Comparison of ENCODE assay signal across 13 mouse cellular contexts in the genomic region with DNA sequence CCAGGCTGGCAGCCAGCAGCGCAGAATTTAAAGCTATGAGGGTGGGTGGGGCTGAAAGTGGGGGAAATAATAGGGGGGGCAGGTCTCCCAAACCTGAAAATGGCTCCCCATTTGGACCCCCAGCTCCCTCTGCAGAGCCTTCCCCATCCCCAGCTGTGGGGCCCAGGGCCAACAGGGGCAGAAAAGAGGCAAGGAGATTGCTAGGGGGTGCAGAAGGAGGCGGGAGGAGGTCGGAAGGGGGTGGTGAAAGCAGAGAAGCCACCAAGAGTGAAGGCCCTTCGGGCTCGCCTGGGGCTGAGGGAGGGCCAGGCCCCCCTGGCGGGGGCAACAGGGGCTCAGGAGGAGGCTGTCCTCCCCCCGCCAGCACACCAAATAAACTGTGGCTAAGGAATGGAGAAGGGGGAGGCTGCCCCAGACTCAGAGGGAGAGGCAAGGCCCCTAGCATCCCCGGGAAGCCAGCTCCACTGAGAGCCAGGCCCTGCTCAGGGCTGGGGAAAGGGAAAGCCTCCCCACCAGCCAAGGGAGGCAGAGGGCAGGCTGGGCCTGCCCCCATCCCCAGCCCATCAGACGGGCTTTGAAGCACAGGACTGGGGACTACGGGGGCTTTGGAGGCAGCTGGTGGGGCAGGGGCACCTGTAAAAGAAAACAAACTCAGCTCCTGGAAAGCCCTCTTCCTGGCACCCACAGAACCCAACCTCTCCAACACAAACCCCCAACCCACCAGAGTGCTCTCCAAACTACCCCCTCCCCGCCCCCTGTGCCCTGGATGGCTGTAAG. TPM values are rescaled to one million over a fixed set of nuclear protein-coding genes. Genes with fewer than 3 reads are reported as not detected.
DNase-seq lines count a peak whose midpoint lies in the region; ATAC-seq lines count a peak whose summit lies in the region.
"Had no signal": no experiment of that assay in that cellular context is flagged by ENCODE, and none has a peak within 500 bp of the region (broad histone marks: within the 10 kb centered on the region; RNA-seq: fewer than 3 reads in every experiment).

No protein-coding gene starts in this region.

- no peak overlapping the region for H3K4me3 ChIP-seq in hindbrain, embryonic 12.5 days
- no peak overlapping the region for H3K4me3 ChIP-seq in hindbrain, embryonic 11.5 days (ENCODE audit: low read depth, low read length)
- H3K4me3 ChIP-seq in midbrain, embryonic 14.5 days (replicated peaks; ENCODE audit: low read depth, low read length): no peak overlapping the region
- no peak overlapping the region for H3K4me3 ChIP-seq in midbrain, embryonic 11.5 days (ENCODE audit: low read depth, low read length)
- no peak overlapping the region for H3K4me3 ChIP-seq in neural tube, embryonic 15.5 days (replicated peaks)
- H3K4me3 ChIP-seq: limb, embryonic 12.5 days had no signal

- WGBS in hindbrain, embryonic 12.5 days: 70% methylated on average over 11 of the region's 11 CpGs
- 82% methylated on average over 11 of the region's 11 CpGs for WGBS in hindbrain, embryonic 11.5 days
- WGBS in midbrain, embryonic 14.5 days: 69% methylated on average over 11 of the region's 11 CpGs
- 65% methylated on average over 10 of the region's 11 CpGs for WGBS in midbrain, embryonic 11.5 days
- WGBS in neural tube, embryonic 15.5 days: 79% methylated on average over 11 of the region's 11 CpGs

- peaks cover 35% of the 10 kb centered on the region for H3K4me1 ChIP-seq in hindbrain, embryonic 12.5 days
- peaks cover 18% of the 10 kb centered on the region for H3K4me1 ChIP-seq in hindbrain, embryonic 11.5 days (replicated peaks; ENCODE audit: control insufficient read depth, insufficient read depth, low read length)
- H3K4me1 ChIP-seq in midbrain, embryonic 14.5 days (ENCODE audit: control insufficient read depth, insufficient read depth, low read length): peaks cover 31% of the 10 kb centered on the region
- peaks cover 32% of the 10 kb centered on the region for H3K4me1 ChIP-seq in midbrain, embryonic 11.5 days (ENCODE audit: control insufficient read depth, insufficient read depth, low read length)
- H3K4me1 ChIP-seq in neural tube, embryonic 15.5 days: peaks cover 47% of the 10 kb centered on the region

- no peak overlapping the region for H3K4me2 ChIP-seq in hindbrain, embryonic 12.5 days (replicated peaks)
- no peak overlapping the region for H3K4me2 ChIP-seq in hindbrain, embryonic 11.5 days (replicated peaks; ENCODE audit: low read depth, low read length)
- H3K4me2 ChIP-seq in midbrain, embryonic 14.5 days (ENCODE audit: low read length): no peak overlapping the region
- H3K4me2 ChIP-seq in midbrain, embryonic 11.5 days: no peak overlapping the region
- no peak overlapping the region for H3K4me2 ChIP-seq in neural tube, embryonic 15.5 days

- H3K36me3 ChIP-seq in hindbrain, embryonic 12.5 days: peaks cover 66% of the 10 kb centered on the region
- H3K36me3 ChIP-seq in hindbrain, embryonic 11.5 days (ENCODE audit: control insufficient read depth, insufficient read depth, low read length): peaks cover 22% of the 10 kb centered on the region
- H3K36me3 ChIP-seq in midbrain, embryonic 14.5 days (ENCODE audit: control insufficient read depth, insufficient read depth, low read length): peaks cover 71% of the 10 kb centered on the region
- peaks cover 32% of the 10 kb centered on the region for H3K36me3 ChIP-seq in midbrain, embryonic 11.5 days (ENCODE audit: control insufficient read depth, insufficient read depth, low read length)
- peaks cover 60% of the 10 kb centered on the region for H3K36me3 ChIP-seq in neural tube, embryonic 15.5 days

- no peaks in the 10 kb centered on the region for H3K9me3 ChIP-seq in hindbrain, embryonic 12.5 days (replicated peaks)
- no peaks in the 10 kb centered on the region for H3K9me3 ChIP-seq in hindbrain, embryonic 11.5 days (ENCODE audit: control insufficient read depth, low read length)
- H3K9me3 ChIP-seq in midbrain, embryonic 14.5 days (ENCODE audit: control insufficient read depth, low read length): no peaks in the 10 kb centered on the region
- no peaks in the 10 kb centered on the region for H3K9me3 ChIP-seq in midbrain, embryonic 11.5 days (ENCODE audit: control insufficient read depth, low read length)
- no peaks in the 10 kb centered on the region for H3K9me3 ChIP-seq in neural tube, embryonic 15.5 days (replicated peaks)
- H3K9me3 ChIP-seq: limb, embryonic 12.5 days had no signal

- H3K27ac ChIP-seq in hindbrain, embryonic 12.5 days: no peak overlapping the region
- no peak overlapping the region for H3K27ac ChIP-seq in hindbrain, embryonic 11.5 days (ENCODE audit: low read depth, low read length)
- H3K27ac ChIP-seq in midbrain, embryonic 14.5 days (replicated peaks; ENCODE audit: low read depth, low read length): no peak overlapping the region
- no peak overlapping the region for H3K27ac ChIP-seq in midbrain, embryonic 11.5 days (ENCODE audit: low read depth, low read length)
- H3K27ac ChIP-seq in neural tube, embryonic 15.5 days (replicated peaks): no peak overlapping the region

- DNase-seq in cerebellum, adult 9-11 months: peak; percentile 53
- no peak for DNase-seq in cerebellum, adult 9-10 months
- DNase-seq in hindbrain, embryonic 11.5 days (ENCODE audit: low spot score): no peak
- DNase-seq in midbrain, embryonic 14.5 days: no peak
- DNase-seq in midbrain, embryonic 11.5 days (ENCODE audit: low spot score, missing footprints): no peak
- DNase-seq: adrenal gland, postnatal 25 days; gastrocnemius, postnatal 25 days; kidney, adult 8-10 months had no signal

- no peak for ATAC-seq in hindbrain, embryonic 12.5 days (ENCODE audit: low FRiP score)
- ATAC-seq in hindbrain, embryonic 11.5 days (ENCODE audit: low FRiP score): no peak
- no peak for ATAC-seq in midbrain, embryonic 14.5 days (ENCODE audit: low FRiP score, low TSS enrichment)
- ATAC-seq in midbrain, embryonic 11.5 days (ENCODE audit: low FRiP score): no peak
- ATAC-seq in neural tube, embryonic 15.5 days (ENCODE audit: low FRiP score): no peak
- no peak for ATAC-seq in activated CD4-positive, CD25-positive, alpha-beta regulatory T cell, adult 4 months
- ATAC-seq: lung, postnatal 0 days had no signal

- H3K9ac ChIP-seq in hindbrain, embryonic 12.5 days: peak overlapping the region; percentile 28; the same call in 1 of the 2 replicates
- no peak overlapping the region for H3K9ac ChIP-seq in hindbrain, embryonic 11.5 days (ENCODE audit: low read depth, low read length)
- 0 out of 2 replicates have a peak overlapping the region, but pooled peaks have one; percentile 12 for H3K9ac ChIP-seq in midbrain, embryonic 14.5 days (replicated peaks; ENCODE audit: low read length)
- H3K9ac ChIP-seq in midbrain, embryonic 11.5 days (ENCODE audit: low read length): no peak overlapping the region
- 0 out of 2 replicates have a peak overlapping the region, but pooled peaks have one; percentile 17 for H3K9ac ChIP-seq in neural tube, embryonic 15.5 days (replicated peaks)

- H3K27me3 ChIP-seq in hindbrain, embryonic 12.5 days: no peaks in the 10 kb centered on the region
- no peaks in the 10 kb centered on the region for H3K27me3 ChIP-seq in hindbrain, embryonic 11.5 days (ENCODE audit: control insufficient read depth, insufficient read depth, low read length)
- H3K27me3 ChIP-seq in midbrain, embryonic 14.5 days (ENCODE audit: control insufficient read depth, insufficient read depth, low read length): no peaks in the 10 kb centered on the region
- no peaks in the 10 kb centered on the region for H3K27me3 ChIP-seq in midbrain, embryonic 11.5 days (ENCODE audit: control insufficient read depth, insufficient read depth, low read length)
- H3K27me3 ChIP-seq in neural tube, embryonic 15.5 days (replicated peaks): no peaks in the 10 kb centered on the region
- H3K27me3 ChIP-seq: limb, embryonic 12.5 days had no signal

RNA-seq across cellular contexts. Expression of a gene that starts 3.9 kb away (rescaled TPM):
- polyA plus RNA-seq in hindbrain, embryonic 12.5 days (2016; fragmentation: Nextera tagmentation; extraction: Ambion mirVana): 17.9 and 19.8 TPM in 2 replicates
- 14.2 and 17.5 TPM in 2 replicates for polyA plus RNA-seq in hindbrain, embryonic 11.5 days (2014; fragmentation: Nextera tagmentation; extraction: Ambion mirVana)
- 17.4 and 18.0 TPM in 2 replicates for polyA plus RNA-seq in midbrain, embryonic 14.5 days (2014; fragmentation: Nextera tagmentation; extraction: Ambion mirVana)
- polyA plus RNA-seq in midbrain, embryonic 11.5 days (2014; fragmentation: Nextera tagmentation; extraction: Ambion mirVana): 12.3 and 16.3 TPM in 2 replicates
- 16.4 and 18.3 TPM in 2 replicates for polyA plus RNA-seq in neural tube, embryonic 15.5 days (2015; fragmentation: Nextera tagmentation; extraction: Ambion mirVana)
- 10 to 100 TPM in 1 of 2 experiments, 1 to 10 TPM in 1; 4.0 to 10.6 TPM for polyA plus RNA-seq in activated CD4-positive, CD25-positive, alpha-beta regulatory T cell, adult 4 months (2017; shearing (Covaris generic))

RNA-seq across cellular contexts. Expression of a gene that starts 18.7 kb away (rescaled TPM):
- 234 and 240 TPM in 2 replicates for polyA plus RNA-seq in hindbrain, embryonic 12.5 days (2016; fragmentation: Nextera tagmentation; extraction: Ambion mirVana)
- 210 and 214 TPM in 2 replicates for polyA plus RNA-seq in hindbrain, embryonic 11.5 days (2014; fragmentation: Nextera tagmentation; extraction: Ambion mirVana)
- polyA plus RNA-seq in midbrain, embryonic 14.5 days (2014; fragmentation: Nextera tagmentation; extraction: Ambion mirVana): 295 and 323 TPM in 2 replicates
- polyA plus RNA-seq in midbrain, embryonic 11.5 days (2014; fragmentation: Nextera tagmentation; extraction: Ambion mirVana): 196 and 206 TPM in 2 replicates
- 304 and 335 TPM in 2 replicates for polyA plus RNA-seq in neural tube, embryonic 15.5 days (2015; fragmentation: Nextera tagmentation; extraction: Ambion mirVana)
- 10 to 100 TPM; 55.4 to 60.6 TPM for polyA plus RNA-seq in activated CD4-positive, CD25-positive, alpha-beta regulatory T cell, adult 4 months (2017; shearing (Covaris generic))

RNA-seq across cellular contexts. Expression of a gene that starts 21.8 kb away (rescaled TPM):
- polyA plus RNA-seq in hindbrain, embryonic 12.5 days (2016; fragmentation: Nextera tagmentation; extraction: Ambion mirVana): 70.0 and 76.6 TPM in 2 replicates
- polyA plus RNA-seq in hindbrain, embryonic 11.5 days (2014; fragmentation: Nextera tagmentation; extraction: Ambion mirVana): 41.4 and 42.2 TPM in 2 replicates
- polyA plus RNA-seq in midbrain, embryonic 14.5 days (2014; fragmentation: Nextera tagmentation; extraction: Ambion mirVana): 75.3 and 94.7 TPM in 2 replicates
- polyA plus RNA-seq in midbrain, embryonic 11.5 days (2014; fragmentation: Nextera tagmentation; extraction: Ambion mirVana): 26.3 and 31.1 TPM in 2 replicates
- polyA plus RNA-seq in neural tube, embryonic 15.5 days (2015; fragmentation: Nextera tagmentation; extraction: Ambion mirVana): 97.3 and 113 TPM in 2 replicates
- polyA plus RNA-seq in activated CD4-positive, CD25-positive, alpha-beta regulatory T cell, adult 4 months (2017; shearing (Covaris generic)): under 1 TPM; 0.18 to 0.70 TPM

RNA-seq across cellular contexts. Expression of a gene that starts 26.7 kb away (rescaled TPM):
- polyA plus RNA-seq in hindbrain, embryonic 12.5 days (2016; fragmentation: Nextera tagmentation; extraction: Ambion mirVana): 142 and 152 TPM in 2 replicates
- 173 and 179 TPM in 2 replicates for polyA plus RNA-seq in hindbrain, embryonic 11.5 days (2014; fragmentation: Nextera tagmentation; extraction: Ambion mirVana)
- polyA plus RNA-seq in midbrain, embryonic 14.5 days (2014; fragmentation: Nextera tagmentation; extraction: Ambion mirVana): 109 and 122 TPM in 2 replicates
- 185 and 187 TPM in 2 replicates for polyA plus RNA-seq in midbrain, embryonic 11.5 days (2014; fragmentation: Nextera tagmentation; extraction: Ambion mirVana)
- polyA plus RNA-seq in neural tube, embryonic 15.5 days (2015; fragmentation: Nextera tagmentation; extraction: Ambion mirVana): 108 and 115 TPM in 2 replicates
- polyA plus RNA-seq in activated CD4-positive, CD25-positive, alpha-beta regulatory T cell, adult 4 months (2017; shearing (Covaris generic)): 10 to 100 TPM; 21.6 to 21.9 TPM

RNA-seq across cellular contexts. Expression of a gene that starts 36.9 kb away (rescaled TPM):
- polyA plus RNA-seq in hindbrain, embryonic 12.5 days (2016; fragmentation: Nextera tagmentation; extraction: Ambion mirVana): 2.0 and 2.2 TPM in 2 replicates
- 1.1 and 2.2 TPM in 2 replicates for polyA plus RNA-seq in hindbrain, embryonic 11.5 days (2014; fragmentation: Nextera tagmentation; extraction: Ambion mirVana)
- polyA plus RNA-seq in midbrain, embryonic 14.5 days (2014; fragmentation: Nextera tagmentation; extraction: Ambion mirVana): 0.18 and 1.1 TPM in 2 replicates
- 1.1 and 1.4 TPM in 2 replicates for polyA plus RNA-seq in midbrain, embryonic 11.5 days (2014; fragmentation: Nextera tagmentation; extraction: Ambion mirVana)
- polyA plus RNA-seq in neural tube, embryonic 15.5 days (2015; fragmentation: Nextera tagmentation; extraction: Ambion mirVana): 0.88 and 13.1 TPM in 2 replicates
- 100 to 1,000 TPM; 125 TPM for polyA plus RNA-seq in activated CD4-positive, CD25-positive, alpha-beta regulatory T cell, adult 4 months (2017; shearing (Covaris generic))

Comparison
In these comparisons a context has a peak if more than half of its experiments do, and no peak if none do; other contexts are left out.
1. H3K9ac ChIP-seq: peak in hindbrain, embryonic 12.5 days (single experiment), midbrain, embryonic 14.5 days (single experiment) and neural tube, embryonic 15.5 days (single experiment); none in hindbrain, embryonic 11.5 days (single experiment) and midbrain, embryonic 11.5 days (single experiment).
2. RNA of a gene that starts 21.8 kb away (polyA plus RNA-seq): 97.3 to 113 TPM in neural tube, embryonic 15.5 days, 75.3 to 94.7 TPM in midbrain, embryonic 14.5 days, 70.0 to 76.6 TPM in hindbrain, embryonic 12.5 days, 41.4 to 42.2 TPM in hindbrain, embryonic 11.5 days and 26.3 to 31.1 TPM in midbrain, embryonic 11.5 days; 0.18 to 0.70 TPM in activated CD4-positive, CD25-positive, alpha-beta regulatory T cell, adult 4 months; every median in the first group is over 10 times any median in the second.